Mouse (Mus musculus) forebrain, embryonic 14.5 days (tissue): ENCODE results near the gene Smc1b. TPM values are rescaled to one million over a fixed set of nuclear protein-coding genes. Genes with fewer than 3 reads are reported as not detected.
A peak's percentile ranks its signal among the peaks of the same experiment; 100 is the strongest.

ENCODE experiments used
- ATAC-seq: fragments of 200-750 bp; cut with Nextera tagmentation; 2 replicates; pipeline ENCODE4 v1.8.0; 2017; ENCODE audit warnings: mild to moderate bottlenecking, moderate library complexity
- DNase-seq: peaks from one replicate; pipeline ENCODE4 v3.0.0-alpha.2; 2015; ENCODE audit warnings: low spot score
- H3K27ac ChIP-seq: fragments of 300-500 bp; sonication (generic); 2 replicates; pipeline ENCODE4 v1.5.1; 2014; ENCODE audit warnings: low read depth, mild to moderate bottlenecking, control low read depth, low read length, moderate library complexity
- H3K27me3 ChIP-seq: fragments of 300-500 bp; sonication (generic); replicated peaks from 2 replicates; pipeline ENCODE4 v1.6.1; 2014; ENCODE audit warnings: low read length, control low read depth, mixed read lengths; ENCODE audit not compliant: control insufficient read depth, insufficient read depth
- H3K36me3 ChIP-seq: fragments of 300-500 bp; sonication (generic); 2 replicates; pipeline ENCODE4 v1.6.1; 2014; ENCODE audit warnings: low read length, control low read depth; ENCODE audit not compliant: control insufficient read depth, insufficient read depth
- H3K4me1 ChIP-seq: fragments of 300-500 bp; sonication (generic); 2 replicates; pipeline ENCODE4 v1.6.1; 2014; ENCODE audit warnings: antibody characterized with exemption, low read length, control low read depth; ENCODE audit not compliant: control insufficient read depth, insufficient read depth
- H3K4me2 ChIP-seq: fragments of 300-500 bp; sonication (generic); 2 replicates; pipeline ENCODE4 v1.6.1; 2014; ENCODE audit warnings: mild to moderate bottlenecking, control low read depth, low read length
- H3K4me3 ChIP-seq: fragments of 300-500 bp; sonication (generic); 2 replicates; pipeline ENCODE4 v1.5.1; 2014; ENCODE audit warnings: low read depth, low read length, control low read depth
- H3K9ac ChIP-seq: fragments of 300-500 bp; sonication (generic); 2 replicates; pipeline ENCODE4 v1.6.1; 2014; ENCODE audit warnings: mild to moderate bottlenecking, low read length, control low read depth, moderate library complexity
- H3K9me3 ChIP-seq: fragments of 300-500 bp; sonication (generic); replicated peaks from 2 replicates; pipeline ENCODE4 v1.6.1; 2016; ENCODE audit warnings: low read length, control low read depth, mixed read lengths; ENCODE audit not compliant: control insufficient read depth
- WGBS: fragments of 180-500 bp; shearing (Covaris S2); extraction: QIAGEN DNeasy Blood & Tissue Kit; methylation state at CpG from one replicate; pipeline ENCODE4 v1.1.7; 2014; 5-methylcytosine and 5-hydroxymethylcytosine counted together
- polyA plus RNA-seq: library from polyadenylated mRNA; unstranded; fragments of >200 nt; fragmentation: Nextera tagmentation; extraction: Ambion mirVana; gene quantifications from 2 replicates; pipeline ENCODE4 v1.2.1, GENCODE M21; 2014

Smc1b gene
- polyA plus RNA-seq, 1 experiment from 2014 or later, result 0.09 TPM

DNA sequence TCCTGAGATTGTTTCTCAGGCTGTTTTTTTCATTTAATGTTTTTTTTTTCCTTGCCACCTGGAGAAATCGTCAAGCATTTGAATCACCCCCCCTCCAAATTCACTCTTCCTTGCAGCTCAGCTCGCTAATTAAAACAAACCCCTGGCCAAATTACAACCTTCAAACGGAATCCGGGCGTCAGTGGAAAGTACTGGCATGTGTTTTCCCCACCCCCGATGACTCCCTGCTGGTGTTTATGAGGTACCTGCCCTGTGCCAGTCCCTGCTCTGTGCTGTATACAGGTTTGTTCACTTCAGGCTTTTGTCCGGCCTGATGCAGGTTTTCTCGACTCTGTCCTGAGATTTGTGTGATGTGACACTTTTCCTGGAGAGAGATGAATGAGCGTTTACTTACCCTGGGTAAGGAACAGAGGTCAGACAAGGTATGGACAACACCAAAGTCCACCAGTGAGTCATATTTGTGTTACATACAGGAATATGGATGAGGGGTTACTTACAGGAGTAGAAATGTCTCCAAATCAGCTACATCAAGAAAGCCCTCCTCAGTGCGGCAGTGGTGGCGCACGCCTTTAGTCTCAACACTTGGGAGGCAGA lies 35.4 kb upstream of the Smc1b start:
- H3K4me2 ChIP-seq, result no peak overlapping the region
- 41% methylated on average over 12 of the region's 12 CpGs for WGBS
- no peaks in the 10 kb centered on the region for H3K9me3 ChIP-seq
- H3K4me3 ChIP-seq, result no peak overlapping the region
- no peak for ATAC-seq
- peaks cover 17% of the 10 kb centered on the region for H3K4me1 ChIP-seq
- H3K27ac ChIP-seq, result no peak overlapping the region; the same call in 1 of the 2 replicates
- no peaks in the 10 kb centered on the region for H3K27me3 ChIP-seq
- DNase-seq, result peak; percentile 37
- H3K9ac ChIP-seq, result 0 out of 2 replicates have a peak overlapping the region, but pooled peaks have one; percentile 46
- no peaks in the 10 kb centered on the region for H3K36me3 ChIP-seq

DNA sequence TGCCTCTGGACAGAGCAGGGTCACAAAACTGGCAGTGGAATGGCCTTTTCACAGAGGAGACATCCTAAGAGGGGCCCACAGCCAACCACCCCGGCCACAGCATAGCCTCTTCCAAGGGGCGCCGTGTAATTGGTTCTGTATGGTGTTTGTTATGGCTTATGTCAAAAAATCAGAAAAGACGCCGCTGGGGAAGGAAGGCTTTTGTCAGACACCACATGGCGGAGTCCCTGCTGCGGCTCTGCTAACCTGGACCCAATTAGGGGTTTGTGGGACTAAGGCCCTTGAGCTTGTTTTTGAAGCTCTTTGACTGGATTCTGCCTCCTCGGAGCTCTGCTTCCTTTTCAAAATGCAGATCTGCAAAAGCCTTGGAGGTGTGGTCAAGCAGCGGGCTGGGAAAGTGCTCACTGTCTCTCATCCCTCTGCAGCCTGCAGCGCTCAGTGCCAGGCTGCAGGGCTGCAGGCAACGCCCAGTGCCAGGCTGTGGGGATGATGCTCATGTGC lies 34.7 kb upstream of the Smc1b start:
- Histone ChIP-seq H3K27ac (peak overlapping the region; percentile 33; the same call in 1 of the 2 replicates), H3K4me3 (no peak overlapping the region), H3K9me3 (no peaks in the 10 kb centered on the region), H3K27me3 (no peaks in the 10 kb centered on the region), H3K4me2 (0 out of 2 replicates have a peak overlapping the region, but pooled peaks have one; percentile 14), H3K9ac (peak overlapping the region; percentile 46), H3K4me1 (peaks cover 17% of the 10 kb centered on the region), H3K36me3 (no peaks in the 10 kb centered on the region)
- DNase-seq (peak; percentile 58), ATAC-seq (peak; percentile 68)
- 4% methylated on average over 11 of the region's 11 CpGs for WGBS

- Histone ChIP-seq H3K4me2 (no peak overlapping the region), H3K4me3 (no peak overlapping the region), H3K4me1 (peaks cover 17% of the 10 kb centered on the region), H3K9ac (no peak overlapping the region), H3K27me3 (no peaks in the 10 kb centered on the region), H3K9me3 (no peaks in the 10 kb centered on the region), H3K36me3 (no peaks in the 10 kb centered on the region), H3K27ac (no peak overlapping the region)
- ATAC-seq (no peak), DNase-seq (no peak)
- WGBS, result 80% methylated on average over 21 of the region's 21 CpGs
Observed at GRCm38 (mm10) chr15:85162693-85163663, 31.2 kb upstream of the Smc1b start.

GRCm38 (mm10) chr15:85161416-85161815 lies 29.7 kb upstream of the Smc1b start:
- Histone ChIP-seq H3K4me1 (peaks cover 9% of the 10 kb centered on the region), H3K9ac (no peak overlapping the region)
- no peak for DNase-seq

GRCm38 (mm10) chr15:85156198-85156597 lies 24.4 kb upstream of the Smc1b start:
- no peak for ATAC-seq

More at GRCm38 (mm10) chr15:85161416-85161815, 29.7 kb upstream of the Smc1b start:
- H3K36me3 ChIP-seq, result no peaks in the 10 kb centered on the region
- H3K9me3 ChIP-seq, result no peaks in the 10 kb centered on the region
- no peaks in the 10 kb centered on the region for H3K27me3 ChIP-seq
- no peak for ATAC-seq
- H3K4me3 ChIP-seq, result no peak overlapping the region
- H3K4me2 ChIP-seq, result no peak overlapping the region
- H3K27ac ChIP-seq, result no peak overlapping the region

GRCm38 (mm10) chr15:85154091-85154490 lies 22.3 kb upstream of the Smc1b start:
- Histone ChIP-seq H3K4me2 (no peak overlapping the region), H3K4me1 (no peaks in the 10 kb centered on the region), H3K9me3 (no peaks in the 10 kb centered on the region), H3K27ac (no peak overlapping the region), H3K36me3 (no peaks in the 10 kb centered on the region), H3K9ac (no peak overlapping the region), H3K4me3 (no peak overlapping the region), H3K27me3 (no peaks in the 10 kb centered on the region)
- DNase-seq (no peak), ATAC-seq (no peak)
- 87% methylated on average over 3 of the region's 3 CpGs for WGBS

More at GRCm38 (mm10) chr15:85156198-85156597, 24.4 kb upstream of the Smc1b start:
- no peak for DNase-seq
- H3K27ac ChIP-seq, result no peak overlapping the region
- H3K4me1 ChIP-seq, result no peaks in the 10 kb centered on the region
- H3K4me3 ChIP-seq, result no peak overlapping the region
- no peaks in the 10 kb centered on the region for H3K36me3 ChIP-seq
- H3K9ac ChIP-seq, result no peak overlapping the region
- no peaks in the 10 kb centered on the region for H3K9me3 ChIP-seq
- H3K27me3 ChIP-seq, result no peaks in the 10 kb centered on the region
- 60% methylated on average over 4 of the region's 4 CpGs for WGBS
- no peak overlapping the region for H3K4me2 ChIP-seq

- Histone ChIP-seq H3K9me3 (no peaks in the 10 kb centered on the region), H3K36me3 (no peaks in the 10 kb centered on the region), H3K9ac (no peak overlapping the region), H3K27ac (no peak overlapping the region), H3K4me3 (no peak overlapping the region), H3K4me2 (no peak overlapping the region), H3K27me3 (no peaks in the 10 kb centered on the region), H3K4me1 (no peaks in the 10 kb centered on the region)
- DNase-seq, result no peak
- 81% methylated on average over 3 of the region's 3 CpGs for WGBS
- no peak for ATAC-seq
Observed at GRCm38 (mm10) chr15:85152577-85152976, 20.8 kb upstream of the Smc1b start.

- no peak overlapping the region for H3K27ac ChIP-seq
- H3K9ac ChIP-seq, result no peak overlapping the region
- no peaks in the 10 kb centered on the region for H3K9me3 ChIP-seq
- no peak overlapping the region for H3K4me2 ChIP-seq
- no peak overlapping the region for H3K4me3 ChIP-seq
- H3K36me3 ChIP-seq, result no peaks in the 10 kb centered on the region
- peak; percentile 85 for DNase-seq
- 27% methylated on average over 13 of the region's 13 CpGs for WGBS
- peak; percentile 63 for ATAC-seq
- H3K4me1 ChIP-seq, result no peaks in the 10 kb centered on the region
- H3K27me3 ChIP-seq, result no peaks in the 10 kb centered on the region
Observed at GRCm38 (mm10) chr15:85151433-85151918, 19.7 kb upstream of the Smc1b start.
